Mouse (Mus musculus) lung, postnatal 36 days (tissue): ENCODE measurements at regions not wholly inside any gene's neighbourhood (a gene's known extent, or its start where the extent isn't known, plus 50 kb on each side); places are given as distances from the start of the nearest gene placed in this dataset.

Experiments
- DNase-seq: peaks from one replicate; pipeline ENCODE4 v3.0.0; 2022; ENCODE audit warnings: mixed read lengths

GRCm38 (mm10) chr12:10292646-10293045 lies 77.1 kb upstream of the Nt5c1b start:
- DNase-seq: no peak

DNA sequence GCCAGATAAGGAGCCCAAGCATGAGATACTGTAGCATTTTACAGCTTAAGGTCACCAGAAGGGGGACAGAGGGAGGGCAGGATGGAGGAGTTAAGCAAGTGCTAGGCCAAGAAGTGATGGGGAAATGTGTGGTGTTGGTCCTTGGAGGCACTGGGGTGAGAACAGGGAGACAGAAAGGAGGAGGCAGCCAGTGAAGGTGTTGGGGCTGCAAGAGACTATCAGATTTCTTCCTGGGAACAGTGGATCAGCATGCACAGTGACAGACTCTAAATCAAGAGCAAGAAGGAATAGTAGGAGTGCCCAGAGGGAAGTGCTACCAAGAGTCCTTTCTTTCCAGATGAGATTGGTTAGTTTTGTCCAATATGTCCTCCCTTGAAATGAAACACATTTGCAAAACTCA lies 63.8 kb upstream of the Nt5c1b start:
- no peak for DNase-seq
